Mouse (Mus musculus) stomach, postnatal 0 days (tissue): Measurements from ENCODE around the gene Tyw5.

Source experiments
- CTCF ChIP-seq: IDR thresholded peaks from 2 replicates; pipeline ENCODE4 v1.5.1; 2016; ENCODE audit warnings: antibody characterized with exemption, low read depth, mild to moderate bottlenecking, moderate library complexity
- EP300 ChIP-seq: optimal IDR thresholded peaks from 2 replicates; pipeline ENCODE3; 2016; ENCODE audit warnings: antibody characterized with exemption

- TF ChIP-seq CTCF (peak; percentile 88), EP300 (no peak)
Measured at GRCm38 (mm10) chr1:57423696-57424095, 16.8 kb upstream of the Tyw5 start.
